Mouse (Mus musculus): ENCODE results near the gene Rasl11a. TPM values are rescaled to one million over a fixed set of nuclear protein-coding genes. Genes with fewer than 3 reads are reported as not detected.

Gene Rasl11a
- polyA plus RNA-seq, 1 experiment from 2014 or later: 23.0 TPM

DNA sequence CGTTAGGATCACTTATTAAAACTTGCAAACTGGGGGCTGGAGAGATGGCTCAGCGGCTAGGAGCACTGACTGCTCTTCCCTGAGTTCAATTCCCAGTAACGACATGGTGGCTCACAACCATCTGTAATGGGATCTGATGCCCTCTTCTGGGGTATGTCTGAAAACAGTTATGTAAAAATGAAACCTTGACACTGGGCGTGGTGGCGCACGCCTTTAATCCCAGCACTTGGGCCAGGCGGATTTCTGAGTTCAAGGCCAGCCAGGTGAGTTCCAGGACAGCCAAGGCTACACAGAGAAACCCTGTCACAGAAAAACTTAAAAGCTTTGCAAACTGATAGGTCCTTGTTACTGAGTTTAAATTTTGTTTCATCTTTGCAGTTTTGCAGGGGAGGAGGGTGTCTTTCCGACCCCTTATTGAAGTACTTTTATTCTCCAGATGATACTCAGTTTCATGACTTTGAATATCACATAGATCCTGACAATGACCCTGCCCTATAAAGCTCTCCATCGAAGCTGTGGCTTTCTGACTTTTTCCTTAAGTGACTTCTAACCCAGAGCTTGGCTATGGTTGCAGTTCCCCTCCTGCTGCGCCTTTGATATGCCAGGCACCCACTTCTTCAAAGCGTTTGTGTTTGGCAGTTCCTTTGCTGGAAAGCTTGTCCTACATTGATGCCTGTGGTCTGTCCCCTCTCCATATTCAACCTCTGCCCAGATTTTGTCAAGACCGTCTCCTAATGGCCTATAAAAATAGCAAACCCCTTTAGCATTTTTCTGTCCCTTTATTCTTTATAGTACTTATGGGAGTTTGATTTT is 5.8 kb upstream of the Rasl11a start:
- Histone ChIP-seq H3K27ac (ENCODE audit: low read depth, low read length) (no peak overlapping the region), H3K9ac (ENCODE audit: low read length) (no peak overlapping the region), H3K27me3 (ENCODE audit: control insufficient read depth, insufficient read depth, low read length) (no peaks in the 10 kb centered on the region), H3K36me3 (ENCODE audit: control insufficient read depth, insufficient read depth, low read length) (peaks cover 11% of the 10 kb centered on the region), H3K4me1 (ENCODE audit: control insufficient read depth, insufficient read depth, low read length) (peaks cover 2% of the 10 kb centered on the region; the same call in 1 of the 2 replicates), H3K4me3 (ENCODE audit: low read depth, low read length) (no peak overlapping the region), H3K9me3 (ENCODE audit: control insufficient read depth, low read length) (no peaks in the 10 kb centered on the region), H3K4me2 (ENCODE audit: low read depth) (no peak overlapping the region)
- WGBS: 42% methylated on average over 12 of the region's 12 CpGs
- ATAC-seq (ENCODE audit: insufficient read depth, low FRiP score, low TSS enrichment): no peak
- no peak for DNase-seq (ENCODE audit: low spot score)

DNA sequence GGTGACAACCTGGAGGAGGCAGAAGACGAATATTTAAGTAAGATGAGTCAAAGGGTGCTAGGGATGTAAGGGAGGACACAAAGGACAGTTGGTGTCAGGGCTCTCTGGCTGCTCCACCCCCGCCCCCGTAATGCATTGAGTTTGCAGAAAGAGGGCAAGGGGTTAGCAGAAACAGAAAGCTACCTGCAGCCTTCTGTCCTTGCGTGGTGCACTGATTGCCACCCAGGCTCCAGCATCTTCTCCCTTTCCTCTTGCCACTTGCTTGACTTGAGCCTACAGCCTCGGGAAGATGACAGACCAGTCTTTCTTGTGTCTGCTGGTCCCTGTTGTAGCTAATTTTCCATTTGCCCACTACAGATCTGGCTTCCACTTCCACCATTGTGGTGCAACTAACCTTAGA is 5.1 kb upstream of the Rasl11a start:
- Histone ChIP-seq H3K36me3 (ENCODE audit: control insufficient read depth, insufficient read depth, low read length) (peaks cover 8% of the 10 kb centered on the region), H3K27me3 (ENCODE audit: control insufficient read depth, insufficient read depth, low read length) (no peaks in the 10 kb centered on the region), H3K9ac (ENCODE audit: low read length) (no peak overlapping the region), H3K9me3 (ENCODE audit: control insufficient read depth, low read length) (no peaks in the 10 kb centered on the region), H3K4me2 (ENCODE audit: low read depth) (no peak overlapping the region), H3K4me3 (ENCODE audit: low read depth, low read length) (no peak overlapping the region), H3K4me1 (ENCODE audit: control insufficient read depth, insufficient read depth, low read length) (no peaks in the 10 kb centered on the region), H3K27ac (ENCODE audit: low read depth, low read length) (no peak overlapping the region)
- DNase-seq (ENCODE audit: low spot score) (no peak), ATAC-seq (ENCODE audit: insufficient read depth, low FRiP score, low TSS enrichment) (no peak)
- 43% methylated on average over 5 of the region's 5 CpGs for WGBS

DNA sequence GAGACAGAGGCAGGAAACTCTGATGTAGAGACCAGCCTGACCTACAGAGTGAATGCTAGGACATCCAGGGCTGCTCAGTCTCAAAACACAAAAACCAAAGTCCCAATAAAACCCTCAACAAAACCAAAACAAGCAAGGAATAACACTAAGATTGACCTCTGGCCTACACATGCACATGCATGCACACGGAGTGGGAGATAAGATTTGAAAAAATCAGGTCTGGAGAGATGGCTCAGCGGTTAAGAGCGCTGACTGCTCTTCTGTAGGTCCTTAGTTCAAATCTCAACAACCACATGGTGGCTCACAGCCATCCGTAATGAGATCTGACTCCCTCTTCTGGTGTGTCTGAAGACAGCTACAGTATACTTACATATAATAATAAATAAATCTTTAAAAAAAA is 4.4 kb upstream of the Rasl11a start:
- Histone ChIP-seq H3K9me3 (ENCODE audit: control insufficient read depth, low read length) (no peaks in the 10 kb centered on the region), H3K27me3 (ENCODE audit: control insufficient read depth, insufficient read depth, low read length) (no peaks in the 10 kb centered on the region), H3K4me1 (ENCODE audit: control insufficient read depth, insufficient read depth, low read length) (no peaks in the 10 kb centered on the region), H3K4me2 (ENCODE audit: low read depth) (no peak overlapping the region), H3K36me3 (ENCODE audit: control insufficient read depth, insufficient read depth, low read length) (peaks cover 6% of the 10 kb centered on the region), H3K9ac (ENCODE audit: low read length) (no peak overlapping the region), H3K4me3 (ENCODE audit: low read depth, low read length) (no peak overlapping the region), H3K27ac (ENCODE audit: low read depth, low read length) (no peak overlapping the region)
- ATAC-seq (ENCODE audit: insufficient read depth, low FRiP score, low TSS enrichment) (no peak), DNase-seq (ENCODE audit: low spot score) (no peak)
- 81% methylated on average over 4 of the region's 4 CpGs for WGBS

DNA sequence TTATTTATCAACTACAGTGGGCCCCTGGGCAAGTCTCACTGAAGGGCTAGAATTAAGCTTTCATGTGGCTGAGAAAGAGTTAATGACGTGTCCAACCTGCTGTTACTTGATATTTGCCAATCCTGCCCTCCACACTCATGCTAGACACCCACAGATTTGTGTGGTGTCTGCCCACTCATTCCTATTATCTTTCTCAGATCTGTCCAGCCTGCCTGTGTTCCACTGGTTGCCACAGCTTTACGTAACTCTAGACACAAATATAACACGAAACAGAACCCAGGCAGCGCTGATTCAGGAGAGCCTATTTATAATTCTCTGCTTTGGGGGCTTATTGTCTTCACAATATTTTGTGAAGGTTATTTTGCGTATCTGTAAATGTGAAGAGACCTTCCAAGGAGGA is 3.6 kb upstream of the Rasl11a start:
- Histone ChIP-seq H3K27me3 (ENCODE audit: control insufficient read depth, insufficient read depth, low read length) (no peaks in the 10 kb centered on the region), H3K27ac (ENCODE audit: low read depth, low read length) (no peak overlapping the region), H3K36me3 (ENCODE audit: control insufficient read depth, insufficient read depth, low read length) (peaks cover 6% of the 10 kb centered on the region), H3K4me2 (ENCODE audit: low read depth) (no peak overlapping the region), H3K9me3 (ENCODE audit: control insufficient read depth, low read length) (no peaks in the 10 kb centered on the region), H3K4me1 (ENCODE audit: control insufficient read depth, insufficient read depth, low read length) (peaks cover 3% of the 10 kb centered on the region; the same call in 1 of the 2 replicates), H3K4me3 (ENCODE audit: low read depth, low read length) (no peak overlapping the region), H3K9ac (ENCODE audit: low read length) (no peak overlapping the region)
- no peak for DNase-seq (ENCODE audit: low spot score)
- no peak for ATAC-seq (ENCODE audit: insufficient read depth, low FRiP score, low TSS enrichment)
- WGBS: 90% methylated on average over 5 of the region's 5 CpGs

DNA sequence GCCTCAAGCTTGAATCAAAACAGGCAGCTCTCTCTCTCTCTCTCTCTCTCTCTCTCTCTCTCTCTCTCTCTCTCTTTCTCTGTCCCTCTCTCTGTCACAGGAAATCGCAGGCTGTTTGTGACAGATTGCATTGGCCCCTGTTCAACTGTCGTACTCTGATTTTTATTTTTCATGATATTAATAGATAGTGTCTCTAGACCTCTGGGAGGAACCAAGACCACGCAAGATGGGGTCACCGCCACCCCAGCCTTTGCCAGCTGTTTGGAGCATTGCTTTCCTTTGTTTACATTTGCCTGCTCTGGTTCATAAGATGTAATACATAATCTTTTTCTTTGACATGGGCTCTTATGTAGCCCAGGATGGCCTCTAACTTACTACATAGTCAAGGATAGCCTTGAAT is 2.9 kb upstream of the Rasl11a start:
- peaks cover 3% of the 10 kb centered on the region; the same call in 1 of the 2 replicates for H3K4me1 ChIP-seq (ENCODE audit: control insufficient read depth, insufficient read depth, low read length)
- H3K27ac ChIP-seq (ENCODE audit: low read depth, low read length): no peak overlapping the region
- peaks cover 6% of the 10 kb centered on the region for H3K36me3 ChIP-seq (ENCODE audit: control insufficient read depth, insufficient read depth, low read length)
- no peaks in the 10 kb centered on the region for H3K27me3 ChIP-seq (ENCODE audit: control insufficient read depth, insufficient read depth, low read length)
- DNase-seq (ENCODE audit: low spot score) (no peak), ATAC-seq (ENCODE audit: insufficient read depth, low FRiP score, low TSS enrichment) (no peak)
- no peaks in the 10 kb centered on the region for H3K9me3 ChIP-seq (ENCODE audit: control insufficient read depth, low read length)
- H3K4me3 ChIP-seq (ENCODE audit: low read depth, low read length): no peak overlapping the region
- H3K4me2 ChIP-seq (ENCODE audit: low read depth): no peak overlapping the region
- H3K9ac ChIP-seq (ENCODE audit: low read length): no peak overlapping the region
- WGBS: 94% methylated on average over 4 of the region's 4 CpGs

DNA sequence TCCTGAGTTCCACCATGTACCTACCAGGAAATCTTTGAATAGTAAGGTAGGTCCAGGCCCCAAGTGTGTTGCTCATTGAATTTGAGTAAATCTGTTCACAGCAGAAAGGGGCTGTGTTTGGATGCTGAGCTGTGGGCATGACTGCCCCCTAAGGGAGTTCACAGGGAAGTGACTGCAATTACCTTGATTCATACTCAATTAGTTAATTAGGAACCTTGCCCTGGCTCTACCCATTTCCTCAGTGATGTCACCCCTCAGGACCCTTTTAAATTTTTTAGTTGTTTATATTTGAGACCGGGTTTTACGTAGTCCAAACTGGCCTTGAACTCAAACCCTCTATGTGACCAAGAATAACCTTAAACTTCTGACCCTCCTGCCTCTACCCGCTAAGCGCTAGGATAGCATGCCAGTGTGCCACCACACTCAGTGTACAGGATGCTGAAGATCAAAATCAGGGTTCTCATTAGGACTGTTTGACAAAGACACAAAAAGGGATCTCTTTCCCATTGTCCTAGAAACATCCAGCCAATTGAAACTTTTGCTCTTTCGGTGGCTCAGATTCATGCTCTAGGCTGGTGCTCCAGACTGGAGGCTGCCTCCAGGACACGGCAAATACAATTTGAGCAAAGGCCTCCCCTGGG is 450 bp upstream of the Rasl11a start:
- H3K9ac ChIP-seq (ENCODE audit: low read length): peak overlapping the region; percentile 81
- 0 out of 2 replicates have a peak overlapping the region, but pooled peaks have one; percentile 58 for H3K27ac ChIP-seq (ENCODE audit: low read depth, low read length)
- no peaks in the 10 kb centered on the region for H3K36me3 ChIP-seq (ENCODE audit: control insufficient read depth, insufficient read depth, low read length)
- H3K4me1 ChIP-seq (ENCODE audit: control insufficient read depth, insufficient read depth, low read length): peaks cover 3% of the 10 kb centered on the region; the same call in 1 of the 2 replicates
- ATAC-seq (ENCODE audit: insufficient read depth, low FRiP score, low TSS enrichment) (peak; percentile 48), DNase-seq (ENCODE audit: low spot score) (no peak)
- H3K4me2 ChIP-seq (ENCODE audit: low read depth): peak overlapping the region; percentile 63
- H3K4me3 ChIP-seq (ENCODE audit: low read depth, low read length): peak overlapping the region; percentile 72
- no peaks in the 10 kb centered on the region for H3K27me3 ChIP-seq (ENCODE audit: control insufficient read depth, insufficient read depth, low read length)
- H3K9me3 ChIP-seq (ENCODE audit: control insufficient read depth, low read length): no peaks in the 10 kb centered on the region
- WGBS: 8% methylated on average over 6 of the region's 6 CpGs

DNA sequence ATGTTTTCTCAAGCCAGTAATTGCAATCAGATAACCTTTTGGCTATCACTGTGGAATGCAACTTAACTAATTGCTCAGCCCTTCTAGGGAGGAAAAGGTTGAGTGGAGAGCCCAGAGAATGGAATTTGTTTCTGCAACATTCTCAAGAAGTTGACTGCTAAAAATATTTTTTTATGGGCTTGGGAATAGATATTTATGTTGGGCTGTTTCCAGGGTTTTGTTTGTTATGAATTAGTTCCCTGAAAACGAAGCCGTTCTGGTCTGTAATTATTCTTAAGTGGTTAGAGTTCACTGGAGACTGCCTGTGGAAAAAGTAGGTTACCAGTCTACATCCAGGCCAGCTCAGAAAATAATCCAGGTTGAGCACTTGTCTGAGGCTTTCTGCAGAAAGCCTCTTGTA is 1.6 kb downstream of the Rasl11a start:
- WGBS: 87% methylated on average over 2 of the region's 2 CpGs
- peak overlapping the region; percentile 63; the same call in 1 of the 2 replicates for H3K4me2 ChIP-seq (ENCODE audit: low read depth)
- no peak overlapping the region for H3K27ac ChIP-seq (ENCODE audit: low read depth, low read length)
- H3K9me3 ChIP-seq (ENCODE audit: control insufficient read depth, low read length): no peaks in the 10 kb centered on the region
- peaks cover 3% of the 10 kb centered on the region; the same call in 1 of the 2 replicates for H3K4me1 ChIP-seq (ENCODE audit: control insufficient read depth, insufficient read depth, low read length)
- DNase-seq (ENCODE audit: low spot score) (no peak), ATAC-seq (ENCODE audit: insufficient read depth, low FRiP score, low TSS enrichment) (no peak)
- H3K4me3 ChIP-seq (ENCODE audit: low read depth, low read length): no peak overlapping the region
- H3K9ac ChIP-seq (ENCODE audit: low read length): no peak overlapping the region
- no peaks in the 10 kb centered on the region for H3K27me3 ChIP-seq (ENCODE audit: control insufficient read depth, insufficient read depth, low read length)
- no peaks in the 10 kb centered on the region for H3K36me3 ChIP-seq (ENCODE audit: control insufficient read depth, insufficient read depth, low read length)

DNA sequence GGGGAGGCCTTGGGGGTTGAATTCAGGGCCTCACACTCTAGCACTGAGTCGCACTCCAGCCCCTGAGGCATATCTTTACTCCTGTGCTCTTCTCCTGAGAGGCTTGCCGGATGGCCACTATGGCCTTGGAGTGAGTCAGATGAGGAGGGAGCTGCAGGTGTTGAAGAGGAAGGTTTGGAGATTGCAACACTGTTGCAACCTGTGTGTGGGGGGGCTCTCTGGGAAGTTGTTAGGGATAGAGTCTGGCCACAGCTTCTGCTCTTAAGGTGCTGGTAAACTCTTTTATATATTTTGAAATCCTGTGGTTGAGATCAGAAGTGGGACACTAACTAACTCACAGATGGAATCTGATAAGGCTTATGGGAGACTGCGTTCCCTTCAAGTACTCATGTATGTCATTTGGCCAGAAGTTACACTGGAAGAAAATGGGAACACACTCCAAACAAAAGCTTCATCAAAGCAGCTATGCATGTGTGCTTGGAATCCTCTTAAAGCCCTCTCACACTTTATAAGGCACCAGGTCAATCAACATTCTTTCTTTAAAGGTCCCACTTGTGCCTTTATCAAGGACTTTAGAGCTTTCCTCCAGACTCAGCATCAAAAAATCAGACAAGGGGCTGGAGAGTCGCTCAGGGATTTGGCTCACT is 4.2 kb downstream of the Rasl11a start:
- no peak overlapping the region for H3K4me3 ChIP-seq (ENCODE audit: low read depth, low read length)
- H3K27ac ChIP-seq (ENCODE audit: low read depth, low read length): no peak overlapping the region
- H3K9me3 ChIP-seq (ENCODE audit: control insufficient read depth, low read length): no peaks in the 10 kb centered on the region
- no peaks in the 10 kb centered on the region for H3K27me3 ChIP-seq (ENCODE audit: control insufficient read depth, insufficient read depth, low read length)
- no peak overlapping the region for H3K9ac ChIP-seq (ENCODE audit: low read length)
- DNase-seq (ENCODE audit: low spot score) (no peak), ATAC-seq (ENCODE audit: insufficient read depth, low FRiP score, low TSS enrichment) (no peak)
- H3K36me3 ChIP-seq (ENCODE audit: control insufficient read depth, insufficient read depth, low read length): no peaks in the 10 kb centered on the region
- WGBS: 93% methylated on average over 4 of the region's 4 CpGs
- no peak overlapping the region for H3K4me2 ChIP-seq (ENCODE audit: low read depth)
- peaks cover 3% of the 10 kb centered on the region; the same call in 1 of the 2 replicates for H3K4me1 ChIP-seq (ENCODE audit: control insufficient read depth, insufficient read depth, low read length)

Measured in neural tube, embryonic 11.5 days (tissue).